Mouse (Mus musculus) embryo, embryonic 10.5 days (tissue): ENCODE measurements around the gene Lyst.
A peak's percentile ranks its signal among the peaks of the same experiment; 100 is the strongest.
"Not testable (repeated sequence)": the region's sequence is repeated elsewhere in the genome, so short reads cannot be mapped to it uniquely, and the experiment has no call there.

Experiments used
- DNase-seq: peaks from one replicate; pipeline ENCODE4 v3.0.0-alpha.2; 2015; ENCODE audit warnings: low spot score

The Lyst gene

DNA sequence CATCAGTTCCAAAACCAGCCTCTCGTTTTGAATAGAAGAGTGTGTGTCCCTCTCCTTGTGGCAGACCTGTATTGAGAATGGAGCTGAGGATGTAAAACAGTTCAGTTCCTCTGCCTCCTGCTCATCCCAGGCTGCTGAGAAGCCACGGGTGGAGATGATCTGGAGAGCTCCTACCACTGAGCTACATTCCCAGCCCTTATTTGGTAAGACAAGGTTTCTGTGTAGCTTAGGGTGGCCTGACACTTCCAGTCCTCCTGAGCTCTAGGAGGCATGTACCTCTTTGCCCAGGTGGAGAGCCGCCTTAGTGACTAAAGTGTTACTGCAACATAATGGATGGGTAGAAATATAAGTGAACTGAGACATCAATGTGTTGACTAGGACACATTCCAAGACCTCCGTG is 190.8 kb downstream of the Lyst start:
- no peak for DNase-seq

DNA sequence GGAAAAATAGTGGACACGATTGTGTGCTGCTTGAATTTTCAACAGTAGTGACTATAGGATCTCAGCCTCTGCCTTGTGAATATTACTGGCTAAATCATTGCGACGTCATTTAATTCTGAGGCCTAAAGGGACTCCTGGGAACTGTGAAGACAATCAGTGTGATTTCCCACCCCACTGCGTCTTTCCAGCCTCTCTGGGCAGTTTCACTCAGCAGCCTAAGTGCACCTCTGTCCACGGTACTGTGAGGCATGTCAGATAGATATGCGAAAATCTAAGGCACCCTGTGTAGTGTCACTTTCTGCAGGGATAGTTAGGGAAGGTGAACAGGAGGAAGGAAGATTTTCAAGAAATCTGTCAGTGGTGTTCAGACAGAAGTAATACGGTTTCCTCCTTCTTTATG is 193.1 kb downstream of the Lyst start:
- DNase-seq, result no peak

DNA sequence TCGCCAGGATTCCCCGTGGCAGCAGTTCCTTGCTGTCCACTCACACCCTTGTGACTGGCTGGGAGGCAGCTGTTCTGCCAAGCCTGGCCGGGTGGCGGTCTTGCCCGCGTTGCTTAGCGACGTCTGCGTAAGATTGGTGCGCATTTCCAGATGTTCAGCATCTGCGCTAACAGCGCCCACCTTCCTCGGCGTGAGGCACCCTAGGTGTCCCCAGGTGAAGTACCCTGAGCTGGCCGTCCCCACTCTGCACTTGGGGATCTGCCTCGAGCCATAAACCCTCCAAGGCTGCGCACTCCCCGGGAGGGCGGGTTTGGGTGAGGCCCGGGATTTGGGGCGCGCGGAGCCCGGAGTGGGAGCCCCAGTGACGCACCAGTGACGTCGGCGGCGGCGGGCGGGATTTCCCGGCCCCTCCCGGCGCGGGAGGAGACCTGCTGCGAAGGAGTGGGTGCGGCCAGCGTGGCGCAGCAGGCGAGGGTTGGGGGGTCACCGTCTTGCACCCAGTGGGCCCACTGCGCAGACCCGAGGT is 193.8 kb downstream of the Lyst start, which contains the start of gene Gng4:
Gng4 (plus strand) TSS at position 166 of the 526 bp plus-strand sequence.
- peak; percentile 41 for DNase-seq

- DNase-seq, result peak; percentile 32
Observed at GRCm38 (mm10) chr13:13784420-13784936, 194.3 kb downstream of the Lyst start.

GRCm38 (mm10) chr13:13784981-13785783 is 195.0 kb downstream of the Lyst start:
- DNase-seq, result peak; percentile 61

- DNase-seq, result no peak
Observed at GRCm38 (mm10) chr13:13786971-13787370, 196.8 kb downstream of the Lyst start.

- no peak for DNase-seq
Observed at GRCm38 (mm10) chr13:13788070-13788469, 197.9 kb downstream of the Lyst start.

- DNase-seq, result no peak
Observed at GRCm38 (mm10) chr13:13791981-13792380, 201.8 kb downstream of the Lyst start.

DNA sequence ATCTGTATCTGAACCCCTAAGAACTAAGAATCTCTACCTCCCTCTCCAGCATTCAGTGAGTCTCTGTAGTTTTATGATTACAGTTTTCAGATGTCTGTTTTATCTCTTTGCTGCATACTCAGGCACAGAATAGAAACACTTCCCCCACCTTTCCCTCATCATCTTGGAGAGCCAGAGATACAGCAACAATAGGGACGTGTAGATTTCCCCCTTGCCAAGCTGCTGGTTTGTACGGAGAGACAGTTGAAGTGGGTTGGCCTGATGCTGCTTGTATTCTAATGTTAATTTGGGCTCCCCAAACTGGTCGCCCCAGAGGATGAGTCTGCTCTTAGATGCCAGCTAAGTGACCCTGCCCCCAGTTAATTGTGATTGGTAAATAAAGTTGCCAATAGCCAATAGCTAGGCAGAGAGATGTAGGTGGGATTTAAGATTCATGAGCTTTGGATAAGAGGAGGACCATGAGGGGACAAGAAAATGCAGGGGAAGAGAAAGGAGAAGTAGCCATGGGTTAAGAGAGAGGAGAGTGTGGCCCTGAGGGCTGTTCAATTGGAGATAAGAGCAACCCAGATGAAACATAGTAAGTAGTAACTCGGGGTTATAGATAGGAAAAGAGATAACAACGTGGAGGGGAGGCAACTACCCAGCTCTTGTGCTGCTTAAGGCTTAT is 205.1 kb downstream of the Lyst start:
- DNase-seq, result no peak

- no peak for DNase-seq
Observed at GRCm38 (mm10) chr13:13796082-13796481, 205.9 kb downstream of the Lyst start.

DNA sequence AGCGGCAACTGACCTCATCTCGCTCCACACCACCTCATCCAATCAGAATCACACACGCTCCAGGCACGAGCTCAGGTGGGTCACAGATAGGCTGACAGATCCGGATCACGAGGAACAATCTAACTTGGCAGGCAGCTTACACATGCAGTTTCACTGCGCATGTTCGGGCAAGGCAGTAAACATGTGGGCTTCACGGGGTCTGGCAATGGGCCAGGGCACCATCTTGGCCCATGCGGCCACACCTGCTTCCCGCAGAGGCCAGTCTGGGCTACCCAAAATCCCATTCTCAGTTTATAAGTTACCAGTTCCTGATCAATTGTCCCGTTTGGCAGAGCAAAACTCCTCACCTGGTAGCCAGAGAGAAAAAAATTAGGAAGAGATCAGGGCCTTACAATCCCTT is 207.6 kb downstream of the Lyst start:
- not testable (repeated sequence) for DNase-seq

- DNase-seq, result no peak
Observed at GRCm38 (mm10) chr13:13798775-13799174, 208.6 kb downstream of the Lyst start.

GRCm38 (mm10) chr13:13808337-13809132 is 218.3 kb downstream of the Lyst start:
- DNase-seq, result no peak

DNA sequence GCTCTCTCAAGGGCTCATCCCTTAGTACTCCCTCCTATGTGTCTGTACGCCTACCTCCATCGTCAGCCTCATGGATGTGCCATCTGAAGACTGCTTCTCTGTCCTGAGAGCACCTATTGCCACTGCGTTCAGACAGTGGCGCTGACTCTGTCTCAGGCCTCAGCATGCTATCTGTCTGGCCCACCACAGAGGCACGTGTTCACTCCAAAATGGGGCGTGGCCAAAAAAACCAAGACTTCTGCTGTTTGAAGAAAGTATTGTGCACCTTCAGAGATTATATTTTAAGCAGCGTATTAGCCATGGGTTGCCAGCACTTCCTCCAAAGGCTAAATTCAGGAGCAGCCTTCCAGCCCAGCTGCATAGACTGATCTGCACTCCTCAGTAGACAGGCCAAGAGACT is 220.7 kb downstream of the Lyst start:
- DNase-seq, result no peak

- DNase-seq, result no peak
Observed at GRCm38 (mm10) chr13:13818696-13819095, 228.5 kb downstream of the Lyst start.

GRCm38 (mm10) chr13:13820234-13821123 is 230.3 kb downstream of the Lyst start:
- DNase-seq, result no peak

- no peak for DNase-seq
Observed at GRCm38 (mm10) chr13:13824946-13825345, 234.7 kb downstream of the Lyst start.

GRCm38 (mm10) chr13:13826533-13826932 is 236.3 kb downstream of the Lyst start:
- DNase-seq, result no peak

DNA sequence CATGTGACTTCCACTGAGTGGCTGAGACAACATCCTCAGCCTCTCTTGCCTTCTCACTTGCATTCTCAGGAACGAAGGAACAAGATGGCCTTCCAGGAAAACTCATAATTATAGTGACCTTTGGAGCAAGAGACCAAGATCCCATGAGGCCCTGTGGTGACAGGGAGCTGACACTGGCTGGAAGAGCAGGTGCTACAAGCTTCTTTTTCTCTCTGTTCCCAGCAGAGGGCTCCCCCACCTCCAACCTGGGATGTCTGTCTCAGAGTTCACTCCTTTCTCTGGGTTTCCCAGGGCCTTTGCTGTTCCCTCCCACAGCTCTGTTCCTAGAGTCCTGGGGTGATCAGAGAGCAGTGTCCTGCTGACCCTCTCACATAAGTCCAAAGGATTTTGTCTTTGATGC is 237.9 kb downstream of the Lyst start:
- DNase-seq, result no peak
